Mouse (Mus musculus) hematopoietic stem cell, adult 5-6 weeks (primary cell): ENCODE measurements around the gene Calr. TPM values are rescaled to one million over a fixed set of nuclear protein-coding genes. Genes with fewer than 3 reads are reported as not detected.
"Not testable (repeated sequence)": the region's sequence is repeated elsewhere in the genome, so short reads cannot be mapped to it uniquely, and the experiment has no call there.

Experiments used
- ATAC-seq, 2 experiments: fragments of 125-278 bp in 1 of 2; replicated peaks in 1 of 2; 2 replicates each; pipeline ENCODE4 v1.8.0; 2016 to 2017; ENCODE audit warnings: inconsistent platforms in 2 of 2, mild to moderate bottlenecking in 2 of 2, moderate number of reproducible peaks in 2 of 2, low read depth in 1 of 2, moderate TSS enrichment in 1 of 2; ENCODE audit not compliant: low FRiP score in 2 of 2, poor library complexity in 2 of 2, severe bottlenecking in 2 of 2, insufficient read depth in 1 of 2, low TSS enrichment in 1 of 2
- total RNA-seq: library from RNA; stranded (forward); fragments of 172-1452, 232-1000 nt; gene quantifications from 2 replicates; pipeline ENCODE4 v1.2.3, GENCODE M21; 2017

Calr gene
- total RNA-seq, 1 experiment from 2014 or later = 1,879 TPM

- no peak for ATAC-seq
These were observed 13.7 kb downstream of the Calr start for GRCm38 (mm10) chr8:84832759-84833742.

GRCm38 (mm10) chr8:84832034-84832717 is 14.6 kb downstream of the Calr start:
- peak; percentile 70 to 73 for ATAC-seq

GRCm38 (mm10) chr8:84831490-84831889 is 15.2 kb downstream of the Calr start, which contains the start of gene Gadd45gip1:
TSS of gene Gadd45gip1 (plus strand) at chr8:84831522.
- ATAC-seq = peak; percentile 56 to 79; a peak in 3 of 4 replicates

DNA sequence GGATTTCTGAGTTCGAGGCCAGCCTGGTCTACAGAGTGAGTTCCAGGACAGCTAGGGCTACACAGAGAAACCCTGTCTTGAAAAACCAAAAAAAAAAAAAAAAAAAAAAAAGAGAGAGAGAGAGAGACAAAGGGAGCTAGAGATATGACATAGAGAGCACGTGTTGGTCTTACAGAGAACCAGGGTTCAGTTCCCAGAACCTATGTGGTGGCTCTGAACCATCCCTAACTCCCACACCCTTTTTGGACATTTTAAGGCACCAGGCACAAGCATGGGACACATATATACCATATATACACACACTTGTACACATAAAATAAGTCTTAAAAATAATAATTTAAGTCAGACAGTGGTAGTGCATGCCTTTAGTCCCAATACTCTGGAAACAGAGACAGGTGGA is 20.2 kb downstream of the Calr start:
- not testable (repeated sequence) for ATAC-seq

DNA sequence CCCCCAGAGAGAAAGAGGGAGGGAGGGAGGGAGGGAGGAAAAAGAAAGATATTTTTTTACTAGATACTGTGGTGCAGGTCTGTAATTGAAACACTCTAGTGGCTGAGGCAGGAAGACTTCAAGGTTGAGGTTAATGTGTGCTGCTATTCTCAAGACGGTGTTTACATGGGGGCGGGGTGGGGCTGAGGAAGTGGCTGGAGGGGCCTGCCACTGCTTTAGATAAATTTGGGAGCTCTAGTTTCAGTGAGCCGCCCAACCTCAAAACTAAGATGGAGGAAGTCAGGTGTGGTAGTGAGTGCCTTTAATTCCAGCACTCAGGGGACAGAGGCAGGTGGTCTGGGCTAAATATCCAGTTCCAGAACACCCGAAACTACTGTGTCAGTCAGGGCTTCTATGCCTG is 21.1 kb downstream of the Calr start:
- peak; percentile 42 to 60; a peak in 3 of 4 replicates for ATAC-seq

DNA sequence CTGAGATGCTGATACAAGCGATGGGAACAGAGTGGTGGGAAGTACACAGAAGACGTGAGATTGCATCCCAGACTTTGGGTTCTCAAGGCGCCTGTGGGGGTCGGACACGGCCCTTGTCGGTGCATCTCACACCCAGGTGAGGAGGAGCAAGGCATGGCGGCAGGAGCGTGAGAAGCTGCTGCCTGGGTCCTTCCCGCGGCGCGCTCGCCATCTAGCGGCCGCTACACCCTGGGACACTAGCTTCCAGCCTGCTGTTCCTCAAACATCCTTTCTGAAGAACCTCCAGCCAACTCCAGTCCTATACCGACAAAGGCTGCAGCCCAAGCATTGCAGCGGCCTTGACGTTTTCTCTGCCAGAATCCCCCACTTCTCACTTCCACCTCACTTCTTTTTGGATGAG is 23.1 kb downstream of the Calr start:
- ATAC-seq = peak; percentile 71 to 83

DNA sequence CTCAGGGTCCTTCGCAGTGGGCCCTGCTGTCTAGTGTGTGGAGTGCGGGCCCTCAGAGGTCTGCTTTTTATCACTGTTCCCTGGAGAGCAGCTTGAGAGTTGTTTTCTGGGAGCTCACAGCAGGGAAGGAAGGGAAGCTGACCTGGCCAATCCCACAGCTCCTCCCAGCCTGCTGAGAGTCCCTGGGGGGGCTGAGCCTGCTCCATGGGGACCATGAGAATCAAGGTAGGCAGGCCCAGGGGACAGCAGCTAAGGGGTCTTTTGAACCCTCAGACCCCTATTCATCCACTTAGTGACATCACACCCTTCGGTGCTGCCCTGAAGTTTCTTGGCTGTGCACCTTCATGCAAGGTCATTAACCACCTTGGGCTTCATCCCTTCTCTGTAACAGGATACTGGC is 24.0 kb downstream of the Calr start, which contains the start of gene Dand5:
TSS of gene Dand5 (minus strand) at position 101 of the 400 bp plus-strand sequence.
- no peak for ATAC-seq

DNA sequence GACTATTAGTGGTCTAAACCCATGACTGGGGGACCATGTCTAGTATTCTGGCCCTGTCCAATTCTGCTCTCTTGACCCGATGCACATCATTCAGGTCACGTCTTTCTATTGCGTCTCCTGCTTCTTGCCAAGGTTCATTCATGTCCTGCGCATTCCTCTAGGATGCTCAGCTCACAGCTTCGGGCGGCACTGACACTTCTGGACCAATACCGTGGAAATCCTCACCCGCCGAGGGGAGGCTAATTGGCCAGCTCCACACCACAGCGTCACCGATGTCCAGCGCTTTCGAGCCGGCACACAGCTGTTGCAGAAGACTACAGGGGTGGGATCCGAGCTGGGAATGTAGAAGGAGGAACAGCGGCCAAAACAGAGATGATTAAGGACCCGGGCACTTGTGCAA is 30.6 kb downstream of the Calr start:
- ATAC-seq = no peak

DNA sequence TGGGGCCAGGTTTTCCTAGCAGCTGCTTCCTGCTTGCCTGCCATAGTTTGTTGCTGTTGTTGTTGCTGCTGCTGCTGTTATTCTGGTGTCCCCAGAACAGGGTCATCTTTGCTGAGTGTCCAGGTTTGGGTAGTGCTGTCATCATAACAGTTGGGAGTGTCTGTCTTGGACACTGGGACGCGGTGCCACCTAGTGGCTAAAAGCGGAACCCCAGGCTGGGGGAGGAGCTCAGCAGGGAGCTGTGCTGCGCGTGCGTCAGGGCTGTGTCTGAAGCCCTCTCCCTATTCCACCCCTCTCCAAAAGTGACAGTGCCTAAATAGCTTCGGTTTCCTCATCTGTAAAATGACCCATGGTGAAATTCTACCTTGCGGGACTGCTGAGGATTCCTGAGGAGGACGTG is 31.2 kb downstream of the Calr start:
- peak; percentile 87 to 89 for ATAC-seq

- no peak for ATAC-seq
These were observed 31.9 kb downstream of the Calr start for GRCm38 (mm10) chr8:84814555-84815441.

- no peak for ATAC-seq
These were observed 32.5 kb downstream of the Calr start for GRCm38 (mm10) chr8:84814240-84814554.

- no peak for ATAC-seq
These were observed 32.9 kb downstream of the Calr start for GRCm38 (mm10) chr8:84813830-84814229.

- peak; percentile 62 to 68; a peak in 3 of 4 replicates for ATAC-seq
These were observed 33.7 kb downstream of the Calr start for GRCm38 (mm10) chr8:84813059-84813458.

DNA sequence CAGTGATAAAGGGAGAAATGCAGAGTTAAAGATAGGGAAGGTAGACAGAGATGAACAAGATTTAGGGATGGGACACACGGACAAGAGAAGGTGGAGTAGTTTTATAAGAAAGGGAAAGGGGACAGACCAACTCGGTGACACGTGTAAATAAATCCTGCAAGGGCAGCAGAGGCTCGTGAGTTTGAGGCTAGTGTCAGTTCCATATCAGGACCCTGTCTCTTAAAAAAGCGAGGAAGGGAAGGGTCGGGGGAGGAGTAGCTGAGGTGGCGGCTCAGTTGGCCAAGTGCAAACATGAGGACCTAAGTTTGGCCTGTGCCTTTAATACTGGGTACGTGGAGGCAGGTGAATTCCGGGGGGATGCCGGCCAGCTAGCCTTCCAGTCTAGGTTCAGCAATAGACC is 35.4 kb downstream of the Calr start:
- no peak for ATAC-seq

DNA sequence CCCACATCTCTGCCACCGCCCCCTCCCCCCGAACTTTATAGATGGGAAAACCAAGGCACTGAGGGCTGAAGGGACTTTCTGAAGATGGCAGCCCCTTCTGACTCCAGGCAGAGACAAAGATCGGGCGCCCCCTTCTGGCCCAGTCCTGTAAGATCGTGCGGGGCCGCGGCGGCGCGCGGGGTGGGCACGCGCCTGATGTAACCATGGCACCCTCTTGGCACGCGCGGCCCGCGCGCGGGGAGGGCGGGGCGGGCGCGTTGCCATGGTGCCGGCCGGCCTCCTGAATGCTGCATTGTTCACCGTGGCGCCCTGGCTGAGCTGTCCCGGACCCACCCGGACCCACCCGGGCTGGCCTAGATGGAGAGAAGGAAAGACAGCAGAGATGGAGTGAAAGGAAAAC is 35.8 kb downstream of the Calr start:
- ATAC-seq = peak; percentile 43 to 62; a peak in 3 of 4 replicates

- ATAC-seq = no peak
These were observed 36.8 kb downstream of the Calr start for GRCm38 (mm10) chr8:84809941-84810280.

- no peak for ATAC-seq
These were observed 37.4 kb downstream of the Calr start for GRCm38 (mm10) chr8:84809109-84809940.
